In genomic region chr2:125672957-125673631, GRCm38 (mm10) we compare ENCODE assay signal across 8 mouse cellular contexts. TPM values are rescaled to one million over a fixed set of nuclear protein-coding genes. Genes with fewer than 3 reads are reported as not detected.
DNase-seq lines count a peak whose midpoint lies in the region; ATAC-seq lines count a peak whose summit lies in the region.

TSS of gene Eid1 (plus strand) at chr2:125673095.

- peak within 1 kb of the TSS; percentile 92 for H3K27ac ChIP-seq in heart, embryonic 13.5 days (replicated peaks)
- peak within 1 kb of the TSS; percentile 91 for H3K27ac ChIP-seq in liver, embryonic 13.5 days
- peak within 1 kb of the TSS; percentile 91 for H3K27ac ChIP-seq in stomach, embryonic 15.5 days

- peak within 1 kb of the TSS; percentile 86 for H3K4me2 ChIP-seq in heart, embryonic 13.5 days
- H3K4me2 ChIP-seq in liver, embryonic 13.5 days: peak within 1 kb of the TSS; percentile 85
- peak within 1 kb of the TSS; percentile 68 for H3K4me2 ChIP-seq in stomach, embryonic 15.5 days

- peaks cover 10% of the 10 kb centered on the region for H3K4me1 ChIP-seq in heart, embryonic 13.5 days
- H3K4me1 ChIP-seq in liver, embryonic 13.5 days (replicated peaks): peaks cover 39% of the 10 kb centered on the region
- no peaks in the 10 kb centered on the region for H3K4me1 ChIP-seq in stomach, embryonic 15.5 days

- H3K4me3 ChIP-seq in heart, embryonic 13.5 days: peak within 1 kb of the TSS; percentile 91
- peak within 1 kb of the TSS; percentile 83 for H3K4me3 ChIP-seq in liver, embryonic 13.5 days (replicated peaks)
- H3K4me3 ChIP-seq in stomach, embryonic 15.5 days (replicated peaks): peak within 1 kb of the TSS; percentile 85

- DNase-seq in CD4-positive helper T cell, adult 2 months (ENCODE audit: low read depth, low spot score): peak; percentile 93
- peak; percentile 86 for DNase-seq in brain, embryonic 18.5 days (ENCODE audit: low read depth, low spot score)
- DNase-seq in kidney, postnatal 10 days: peak; percentile 92
- peak; percentile 59 for DNase-seq in liver, embryonic 13.5 days
- DNase-seq in neural tube, embryonic 10.5 days (ENCODE audit: extremely low spot score, low spot score): peak; percentile 84

- H3K27me3 ChIP-seq in heart, embryonic 13.5 days (replicated peaks): 0 out of 2 replicates have a peak, but pooled peaks cover 3% of the 10 kb centered on the region
- no peaks in the 10 kb centered on the region for H3K27me3 ChIP-seq in liver, embryonic 13.5 days
- no peaks in the 10 kb centered on the region for H3K27me3 ChIP-seq in stomach, embryonic 15.5 days (replicated peaks)

- H3K9me3 ChIP-seq in heart, embryonic 13.5 days: no peaks in the 10 kb centered on the region
- no peaks in the 10 kb centered on the region for H3K9me3 ChIP-seq in liver, embryonic 13.5 days (replicated peaks)
- H3K9me3 ChIP-seq in stomach, embryonic 15.5 days: no peaks in the 10 kb centered on the region

- no peaks in the 10 kb centered on the region for H3K36me3 ChIP-seq in heart, embryonic 13.5 days
- 0 out of 2 replicates have a peak, but pooled peaks cover 3% of the 10 kb centered on the region for H3K36me3 ChIP-seq in liver, embryonic 13.5 days
- H3K36me3 ChIP-seq in stomach, embryonic 15.5 days: no peaks in the 10 kb centered on the region

- under 1% methylated on average over 59 of the region's 79 CpGs for WGBS in heart, embryonic 13.5 days
- under 1% methylated on average over 65 of the region's 79 CpGs for WGBS in liver, embryonic 13.5 days (ENCODE audit: insufficient replicate concordance)
- WGBS in stomach, embryonic 15.5 days: under 1% methylated on average over 67 of the region's 79 CpGs

- peak within 1 kb of the TSS; percentile 95 for H3K9ac ChIP-seq in heart, embryonic 13.5 days
- H3K9ac ChIP-seq in liver, embryonic 13.5 days: peak within 1 kb of the TSS; percentile 87
- H3K9ac ChIP-seq in stomach, embryonic 15.5 days: peak within 1 kb of the TSS; percentile 87

- ATAC-seq in erythroid progenitor cell, adult 5-6 weeks (replicated peaks; ENCODE audit: low FRiP score, poor library complexity, severe bottlenecking): peak; percentile 78
- ATAC-seq in heart, embryonic 13.5 days (ENCODE audit: extremely low read depth, insufficient number of reproducible peaks, low FRiP score, low TSS enrichment): peak; percentile 73
- peak; percentile 91 for ATAC-seq in liver, embryonic 13.5 days (ENCODE audit: low read depth)
- ATAC-seq in stomach, embryonic 15.5 days (ENCODE audit: insufficient read depth, low FRiP score, low read depth): peak; percentile 89

RNA-seq across cellular contexts. Expression of gene Eid1, which starts in this region (rescaled TPM):
- total RNA-seq in erythroid progenitor cell, adult 5-6 weeks (2015; ENCODE audit: low replicate concordance): 52.0 and 77.1 TPM in 2 replicates
- 96.0 and 96.6 TPM in 2 replicates for total RNA-seq in erythroid progenitor cell, adult 5-6 weeks (2017; ENCODE audit: low replicate concordance)
- polyA plus RNA-seq in heart, embryonic 13.5 days (2015; fragmentation: Nextera tagmentation; extraction: Ambion mirVana): 144 and 149 TPM in 2 replicates
- 36.8 and 41.1 TPM in 2 replicates for polyA plus RNA-seq in liver, embryonic 13.5 days (2015; fragmentation: Nextera tagmentation; extraction: Ambion mirVana)
- 139 and 147 TPM in 2 replicates for polyA plus RNA-seq in stomach, embryonic 15.5 days (2015; fragmentation: Nextera tagmentation; extraction: Ambion mirVana)

Comparison
In these comparisons a context has a peak if more than half of its experiments do, and no peak if none do; other contexts are left out.
1. Peak in every context shown above with its lines: DNase-seq, ATAC-seq, H3K4me3 ChIP-seq and H3K27ac ChIP-seq.